Mouse (Mus musculus): ENCODE data around the gene Pard3.

- TF ChIP-seq CTCF (IDR thresholded peaks at IDR 0.05; ENCODE audit: borderline replicate concordance, control insufficient read depth, extremely low read depth, insufficient read depth, low read length, poor library complexity) (no peak), POLR2A (IDR thresholded peaks at IDR 0.05; ENCODE audit: control insufficient read depth, extremely low read depth, insufficient read depth, low read length, poor library complexity) (no peak)
Measured at GRCm38 (mm10) chr8:127506336-127506735, 442.6 kb downstream of the Pard3 start.
